Mouse (Mus musculus) cerebellum, adult 9-11 months (tissue): ENCODE data around the gene Psip1.

Source experiments
- DNase-seq: peaks from one replicate; pipeline ENCODE4 v3.0.0; 2022

Psip1 gene

DNA sequence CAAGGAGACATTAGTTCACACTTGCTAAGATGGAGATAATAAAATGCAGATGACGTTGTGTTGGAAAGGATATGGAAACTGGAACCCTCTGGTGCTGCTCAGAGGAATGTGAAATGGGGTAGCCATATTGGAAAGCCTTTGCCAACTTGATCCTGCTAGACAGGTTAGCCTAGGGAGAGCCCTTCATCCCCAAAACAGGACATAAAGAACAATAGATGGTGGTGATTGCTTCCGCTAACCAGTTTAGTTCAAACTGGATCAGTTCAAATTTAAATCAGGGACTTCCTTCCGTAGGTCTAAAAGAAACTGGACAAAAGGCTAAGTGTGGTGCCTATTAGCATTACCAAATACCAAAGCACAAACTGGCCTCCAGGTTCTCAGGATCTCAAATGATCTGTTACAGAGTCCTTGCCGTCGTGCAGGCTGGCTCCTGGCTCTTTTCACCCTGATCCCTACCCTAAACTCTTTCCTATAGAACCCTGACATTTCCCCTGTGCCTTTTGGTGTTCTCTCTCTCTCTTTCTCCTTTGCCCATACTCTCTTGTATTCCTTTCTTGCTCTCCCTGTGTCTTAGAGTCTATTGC is 71.9 kb downstream of the Psip1 start:
- DNase-seq = no peak

GRCm38 (mm10) chr4:83412060-83412459 is 74.2 kb downstream of the Psip1 start:
- DNase-seq = no peak

- DNase-seq = no peak
Measured at GRCm38 (mm10) chr4:83409867-83410505, 76.3 kb downstream of the Psip1 start.

- no peak for DNase-seq
Measured at GRCm38 (mm10) chr4:83407688-83408087, 78.6 kb downstream of the Psip1 start.
